Mouse (Mus musculus) MEL (cell line): ENCODE measurements around the gene Fbxo2. TPM values are rescaled to one million over a fixed set of nuclear protein-coding genes. Genes with fewer than 3 reads are reported as not detected.

Source experiments
- DNase-seq: peaks from one replicate; pipeline ENCODE4 v3.0.0; 2011; ENCODE audit warnings: low read depth, low spot score
- H3K27ac ChIP-seq: 2 replicates; pipeline ENCODE4 v1.5.1; 2012; ENCODE audit warnings: low read depth, mild to moderate bottlenecking, control low read depth, low read length, moderate library complexity; ENCODE audit not compliant: control insufficient read depth
- H3K27me3 ChIP-seq, 2 experiments: fragments of 150-350 bp in 1 of 2; sonication (generic) in 1 of 2; 2 replicates each; pipeline ENCODE4 v1.6.1; 2012; ENCODE audit warnings: low read length in 2 of 2, mild to moderate bottlenecking in 2 of 2, improper control_type of control experiment in 1 of 2, moderate library complexity in 1 of 2; ENCODE audit not compliant: insufficient read depth in 2 of 2, control insufficient read depth in 1 of 2
- H3K36me3 ChIP-seq, 2 experiments: 2 replicates each; pipeline ENCODE4 v1.6.1; 2012 to 2014; ENCODE audit warnings: low read length in 2 of 2, improper control_type of control experiment in 1 of 2, inconsistent platforms in 1 of 2, mild to moderate bottlenecking in 1 of 2; ENCODE audit not compliant: insufficient read depth in 2 of 2, control insufficient read depth in 1 of 2
- H3K4me1 ChIP-seq, 2 experiments: fragments of 150-350 bp in 1 of 2; sonication (generic) in 1 of 2; 2 replicates each; pipeline ENCODE4 v1.6.1; 2012; ENCODE audit warnings: low read length in 2 of 2, improper control_type of control experiment in 1 of 2, mild to moderate bottlenecking in 1 of 2; ENCODE audit not compliant: insufficient read depth in 2 of 2, control insufficient read depth in 1 of 2
- H3K4me3 ChIP-seq, 2 experiments: fragments of 150-350 bp in 1 of 2; sonication (generic) in 1 of 2; 2 replicates each; pipeline ENCODE4 v1.5.1; 2012; ENCODE audit warnings: low read depth in 2 of 2, low read length in 2 of 2, mild to moderate bottlenecking in 2 of 2, moderate library complexity in 2 of 2, control low read depth in 1 of 2, improper control_type of control experiment in 1 of 2; ENCODE audit not compliant: control insufficient read depth in 1 of 2, insufficient read depth in 1 of 2
- H3K79me2 ChIP-seq: 2 replicates; pipeline ENCODE4 v1.6.1; 2012; ENCODE audit warnings: mild to moderate bottlenecking, low read length, moderate library complexity; ENCODE audit not compliant: control insufficient read depth, poor library complexity, insufficient read depth
- H3K9ac ChIP-seq: 2 replicates; pipeline ENCODE4 v1.6.1; 2012; ENCODE audit warnings: low read depth, mild to moderate bottlenecking, control low read depth, low read length, moderate library complexity; ENCODE audit not compliant: control insufficient read depth, poor library complexity, severe bottlenecking
- H3K9me3 ChIP-seq: fragments of 150-350 bp; sonication (generic); replicated peaks from 2 replicates; pipeline ENCODE4 v1.6.1; 2012; ENCODE audit warnings: mild to moderate bottlenecking, low read length, improper control_type of control experiment, moderate library complexity; ENCODE audit not compliant: insufficient read depth
- E2F4 ChIP-seq: IDR thresholded peaks from 2 replicates; pipeline ENCODE4 v1.6.1; 2011; ENCODE audit warnings: low read depth, low read length, improper control_type of control experiment, borderline replicate concordance
- ELF1 ChIP-seq: IDR thresholded peaks from 2 replicates; pipeline ENCODE4 v1.6.1; 2014; ENCODE audit warnings: low read depth, mild to moderate bottlenecking, inconsistent platforms, low read length, improper control_type of control experiment, moderate library complexity
- EP300 ChIP-seq, 2 experiments: IDR thresholded peaks; 2 replicates each; pipeline ENCODE4 v1.6.1; 2011; ENCODE audit warnings: improper control_type of control experiment in 2 of 2, low read length in 2 of 2, low read depth in 1 of 2, mild to moderate bottlenecking in 1 of 2
- GATA1 ChIP-seq: IDR thresholded peaks from 2 replicates; pipeline ENCODE4 v1.6.1; 2011; ENCODE audit warnings: low read depth, low read length, improper control_type of control experiment
- JUND ChIP-seq: IDR thresholded peaks from 2 replicates; pipeline ENCODE4 v1.6.1; 2011; ENCODE audit warnings: low read depth, mild to moderate bottlenecking, improper control_type of control experiment, low read length
- KAT2A ChIP-seq: conservative IDR thresholded peaks from 2 replicates; pipeline ENCODE4 v1.6.1; 2012; ENCODE audit warnings: low read depth, low read length, improper control_type of control experiment, inconsistent platforms
- MAZ ChIP-seq: IDR thresholded peaks from 2 replicates; pipeline ENCODE4 v1.6.1; 2012; ENCODE audit warnings: low read depth, mild to moderate bottlenecking, inconsistent platforms, low read length, improper control_type of control experiment
- MYC ChIP-seq: IDR thresholded peaks from 2 replicates; pipeline ENCODE4 v1.6.1; 2011; ENCODE audit warnings: low read depth, mild to moderate bottlenecking, low read length, improper control_type of control experiment, moderate library complexity
- NRF1 ChIP-seq: IDR thresholded peaks from 2 replicates; pipeline ENCODE4 v1.6.1; 2014; ENCODE audit warnings: low read depth, mild to moderate bottlenecking, inconsistent platforms, low read length, improper control_type of control experiment, moderate library complexity; ENCODE audit not compliant: poor library complexity, insufficient read depth, severe bottlenecking
- POLR2A ChIP-seq, 2 experiments: IDR thresholded peaks; 2 replicates each; pipeline ENCODE4 v1.6.1; 2011 to 2012; ENCODE audit warnings: low read length in 2 of 2, mild to moderate bottlenecking in 2 of 2, control low read depth in 1 of 2, improper control_type of control experiment in 1 of 2, low read depth in 1 of 2, moderate library complexity in 1 of 2; ENCODE audit not compliant: control insufficient read depth in 1 of 2, insufficient read depth in 1 of 2, poor library complexity in 1 of 2
- POLR2AphosphoS2 ChIP-seq: IDR thresholded peaks from 2 replicates; pipeline ENCODE4 v1.6.1; 2011; ENCODE audit warnings: low read length, improper control_type of control experiment
- POLR2AphosphoS5 ChIP-seq: IDR thresholded peaks from 2 replicates; pipeline ENCODE4 v1.6.1; 2012; ENCODE audit warnings: low read depth, borderline replicate concordance, mild to moderate bottlenecking, inconsistent platforms, low read length, moderate library complexity, mixed read lengths
- TBP ChIP-seq: IDR thresholded peaks from 2 replicates; pipeline ENCODE4 v1.8.0; 2011; ENCODE audit warnings: low read depth, low read length, improper control_type of control experiment
- TCF12 ChIP-seq: IDR thresholded peaks from 2 replicates; pipeline ENCODE4 v1.6.1; 2014; ENCODE audit warnings: low read depth, mild to moderate bottlenecking, inconsistent platforms, low read length, improper control_type of control experiment, moderate library complexity
- USF2 ChIP-seq, 2 experiments: IDR thresholded peaks; 2 replicates each; pipeline ENCODE4 v1.6.1; 2011 to 2012; ENCODE audit warnings: improper control_type of control experiment in 2 of 2, low read length in 2 of 2, borderline replicate concordance in 1 of 2, inconsistent platforms in 1 of 2, low read depth in 1 of 2, mild to moderate bottlenecking in 1 of 2; ENCODE audit not compliant: insufficient read depth in 1 of 2
- ZC3H11A ChIP-seq: IDR thresholded peaks from 2 replicates; pipeline ENCODE4 v1.6.1; 2012; ENCODE audit warnings: low read depth, mild to moderate bottlenecking, inconsistent platforms, low read length, improper control_type of control experiment
- ZNF384 ChIP-seq: IDR thresholded peaks from 2 replicates; pipeline ENCODE4 v1.6.1; 2012; ENCODE audit warnings: low read depth, mild to moderate bottlenecking, inconsistent platforms, low read length, improper control_type of control experiment
- polyA plus RNA-seq, 2 experiments: library from polyadenylated mRNA; stranded (reverse) in 1 of 2; unstranded in 1 of 2; fragments of >175 nt in 1 of 2; fragments of >200 nt in 1 of 2; gene quantifications; 2 replicates each; pipeline versions ENCODE4 v1.2.1 to v1.2.4; 2012; ENCODE audit warnings: low replicate concordance in 2 of 2, low read depth in 1 of 2; ENCODE audit not compliant: insufficient read length in 2 of 2, insufficient read depth in 1 of 2, missing spikeins in 1 of 2
- total RNA-seq: library from RNA; depleted of rRNA; stranded (reverse); fragments of 300-350 nt; gene quantifications from 2 replicates; pipeline ENCODE4 v1.2.3, GENCODE M21; 2012

The Fbxo2 gene
- total and polyA plus RNA-seq, 3 experiments, result 0.35 to 2.7 TPM; not detected in 1

- Histone ChIP-seq H3K9me3 (no peaks in the 10 kb centered on the region), H3K36me3 (no peaks in the 10 kb centered on the region), H3K27me3 (no peaks in the 10 kb centered on the region; a peak in 1 of 4 replicates), H3K27ac (no peak overlapping the region), H3K4me1 (no peaks in the 10 kb centered on the region; a peak in 1 of 4 replicates), H3K4me3 (no peak overlapping the region), H3K79me2 (no peaks in the 10 kb centered on the region; the same call in 1 of the 2 replicates), H3K9ac (no peak overlapping the region)
- TF ChIP-seq POLR2AphosphoS5, result no peak
- TF ChIP-seq JUND, result no peak
- TF ChIP-seq E2F4, result no peak
- no peak for TF ChIP-seq NRF1
- TF ChIP-seq TCF12, result no peak
- no peak for TF ChIP-seq GATA1
- TF ChIP-seq ZC3H11A, result no peak
- no peak for TF ChIP-seq EP300 (IDR thresholded peaks at IDR 0.05; ENCODE audit: low read depth in 1 of 2, low read length in 2 of 2)
- no peak for TF ChIP-seq MYC
- no peak for TF ChIP-seq ZNF384
- no peak for DNase-seq
These were observed 4.0 kb downstream of the Fbxo2 start for GRCm38 (mm10) chr4:148164461-148164860.

GRCm38 (mm10) chr4:148165551-148165950 is 5.1 kb downstream of the Fbxo2 start:
- H3K4me3 ChIP-seq, result no peak overlapping the region

GRCm38 (mm10) chr4:148166431-148166830 is 6.0 kb downstream of the Fbxo2 start:
- no peak overlapping the region for H3K27ac ChIP-seq
- H3K4me1 ChIP-seq, result no peaks in the 10 kb centered on the region; a peak in 2 of 4 replicates
- H3K79me2 ChIP-seq, result no peaks in the 10 kb centered on the region
- no peak for DNase-seq
- H3K27me3 ChIP-seq, result no peaks in the 10 kb centered on the region; a peak in 1 of 4 replicates
- H3K4me3 ChIP-seq, result no peak overlapping the region
- no peaks in the 10 kb centered on the region for H3K36me3 ChIP-seq
- no peak for TF ChIP-seq ZNF384
- TF ChIP-seq POLR2A (IDR thresholded peaks at IDR 0.05; ENCODE audit: control insufficient read depth in 1 of 2, insufficient read depth in 1 of 2, low read depth in 1 of 2, low read length in 2 of 2, poor library complexity in 1 of 2), result no peak
- no peaks in the 10 kb centered on the region for H3K9me3 ChIP-seq
- H3K9ac ChIP-seq, result no peak overlapping the region

More at GRCm38 (mm10) chr4:148165551-148165950, 5.1 kb downstream of the Fbxo2 start:
- H3K36me3 ChIP-seq, result no peaks in the 10 kb centered on the region
- no peaks in the 10 kb centered on the region for H3K79me2 ChIP-seq
- no peak for TF ChIP-seq ELF1
- TF ChIP-seq TBP, result no peak
- TF ChIP-seq MAZ, result no peak
- TF ChIP-seq USF2 (IDR thresholded peaks at IDR 0.05; ENCODE audit: borderline replicate concordance in 1 of 2, insufficient read depth in 1 of 2, low read depth in 1 of 2, low read length in 2 of 2), result no peak
- no peak for TF ChIP-seq KAT2A
- no peak for TF ChIP-seq POLR2AphosphoS2
- DNase-seq, result no peak
- H3K27me3 ChIP-seq, result no peaks in the 10 kb centered on the region; a peak in 1 of 4 replicates
- H3K27ac ChIP-seq, result no peak overlapping the region
- no peaks in the 10 kb centered on the region; a peak in 2 of 4 replicates for H3K4me1 ChIP-seq
- H3K9me3 ChIP-seq, result no peaks in the 10 kb centered on the region
- no peak overlapping the region for H3K9ac ChIP-seq
